Mouse (Mus musculus): ENCODE results near the gene Aldh16a1. TPM values are rescaled to one million over a fixed set of nuclear protein-coding genes. Genes with fewer than 3 reads are reported as not detected.
A peak's percentile ranks its signal among the peaks of the same experiment; 100 is the strongest.
"Not testable (repeated sequence)": the region's sequence is repeated elsewhere in the genome, so short reads cannot be mapped to it uniquely, and the experiment has no call there.

Gene Aldh16a1
- total RNA-seq, 2 experiments from 2014 or later, result 36.6 to 48.2 TPM

- DNase-seq, result no peak
- intact Hi-C loops (cut with DNase I), result loop anchor here (5.0 kb wide), 1 partner anchor 155 kb away; no protein-coding TSS in a partner anchor
These were observed 17.0 kb downstream of the Aldh16a1 start for GRCm38 (mm10) chr7:45137171-45138006.

GRCm38 (mm10) chr7:45135993-45136567 is 18.3 kb downstream of the Aldh16a1 start, which contains the start of the genes Gm45713 and Flt3l:
Gene Gm45713, minus strand, starts transcription at chr7:45136231.
Gene Flt3l, minus strand, starts transcription at chr7:45136432.
- peak; percentile 95 to 96 for DNase-seq
- intact Hi-C loops (cut with DNase I), result loop anchor here (1.0 to 5.0 kb wide), 2 partner anchors 58 to 154 kb away; no protein-coding TSS in a partner anchor

- intact Hi-C loops (cut with DNase I), result loop anchor here (5.0 kb wide), 1 partner anchor 153 kb away; no protein-coding TSS in a partner anchor
- no peak for DNase-seq
These were observed 19.0 kb downstream of the Aldh16a1 start for GRCm38 (mm10) chr7:45135370-45135769.

GRCm38 (mm10) chr7:45134544-45135026 is 19.8 kb downstream of the Aldh16a1 start:
- no peak for DNase-seq
- intact Hi-C loops (cut with DNase I), result loop anchor here (5.0 kb wide), 1 partner anchor 152 kb away; no protein-coding TSS in a partner anchor

GRCm38 (mm10) chr7:45133446-45134159 is 20.8 kb downstream of the Aldh16a1 start:
- DNase-seq, result no peak
- intact Hi-C loops (cut with DNase I), result no loop called here

- no peak for DNase-seq
- intact Hi-C loops (cut with DNase I), result no loop called here
These were observed 22.5 kb downstream of the Aldh16a1 start for GRCm38 (mm10) chr7:45131850-45132249.

- intact Hi-C loops (cut with DNase I), result no loop called here
- DNase-seq, result no peak
These were observed 24.4 kb downstream of the Aldh16a1 start for GRCm38 (mm10) chr7:45129776-45130512.

- intact Hi-C loops (cut with DNase I), result no loop called here
- DNase-seq, result no peak
These were observed 25.1 kb downstream of the Aldh16a1 start for GRCm38 (mm10) chr7:45129318-45129717.

- peak; percentile 99 to 100 for DNase-seq
- intact Hi-C loops (cut with DNase I), result no loop called here
These were observed 25.6 kb downstream of the Aldh16a1 start, which contains the start of gene Rpl13a for GRCm38 (mm10) chr7:45128624-45129246. Gene Rpl13a, minus strand, starts transcription at chr7:45128761.

- DNase-seq, result no peak
- intact Hi-C loops (cut with DNase I), result no loop called here
These were observed 26.6 kb downstream of the Aldh16a1 start for GRCm38 (mm10) chr7:45127700-45128224.

- intact Hi-C loops (cut with DNase I), result no loop called here
- no peak for DNase-seq
These were observed 27.3 kb downstream of the Aldh16a1 start for GRCm38 (mm10) chr7:45126844-45127699.

GRCm38 (mm10) chr7:45126147-45126843 is 28.1 kb downstream of the Aldh16a1 start:
- intact Hi-C loops (cut with DNase I), result no loop called here
- no peak for DNase-seq

GRCm38 (mm10) chr7:45125649-45126048 is 28.7 kb downstream of the Aldh16a1 start:
- intact Hi-C loops (cut with DNase I); DNase-seq: not testable (repeated sequence)

- no peak for DNase-seq
- intact Hi-C loops (cut with DNase I), result no loop called here
These were observed 29.2 kb downstream of the Aldh16a1 start for GRCm38 (mm10) chr7:45125144-45125600.

- peak; percentile 99 for DNase-seq
- intact Hi-C loops (cut with DNase I), result loop anchor here (5.0 kb wide), 1 partner anchor 42 kb away; no protein-coding TSS in a partner anchor
These were observed 29.9 kb downstream of the Aldh16a1 start, which contains the start of gene Rps11 for GRCm38 (mm10) chr7:45124224-45125143. Gene Rps11, minus strand, starts transcription at chr7:45124439.

GRCm38 (mm10) chr7:45123186-45123570 is 31.2 kb downstream of the Aldh16a1 start:
- no peak for DNase-seq
- intact Hi-C loops (cut with DNase I), result loop anchor here (5.0 kb wide), 1 partner anchor 41 kb away; no protein-coding TSS in a partner anchor

Data from heart, postnatal 10 days (tissue).